Mouse (Mus musculus): ENCODE measurements around the gene Lrrc20. TPM values are rescaled to one million over a fixed set of nuclear protein-coding genes. Genes with fewer than 3 reads are reported as not detected.

Lrrc20 gene
- total RNA-seq, 1 experiment, result 2.1 TPM

DNA sequence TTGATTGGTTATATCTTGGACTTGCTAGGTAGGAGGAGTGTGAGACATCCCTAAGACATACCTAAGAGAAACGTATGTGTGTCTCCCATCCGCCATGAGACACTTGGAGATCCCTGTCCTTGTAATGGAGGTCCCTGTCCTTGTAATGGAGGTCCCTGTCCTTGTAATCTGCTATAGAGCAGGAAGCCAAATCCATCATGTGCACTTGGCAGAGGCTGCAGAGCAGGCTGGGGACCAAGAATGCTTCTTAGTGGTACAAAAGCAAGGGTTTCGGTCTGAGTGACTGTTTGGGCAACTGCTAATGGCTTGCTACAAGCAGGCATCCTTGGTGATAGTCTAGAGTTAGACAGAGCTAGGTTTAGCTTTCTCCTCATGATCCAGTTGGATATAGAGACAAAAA, 55.3 kb downstream of the Lrrc20 start:
- in situ Hi-C loops (cut with MboI; ENCODE audit: low sequenced_read_pairs in 2 of 2, unreplicated experiment in 2 of 2), result no loop called here
- no peak overlapping the region for H3K9ac ChIP-seq (ENCODE audit: insufficient read depth, low read depth, low read length, poor library complexity, severe bottlenecking)
- DNase-seq (ENCODE audit: low read depth, low spot score), result no peak
- no peak overlapping the region for H3K27ac ChIP-seq (ENCODE audit: insufficient read depth, low read depth, low read length, poor library complexity, severe bottlenecking)
- no peaks in the 10 kb centered on the region for H3K9me3 ChIP-seq (ENCODE audit: control insufficient read depth, insufficient read depth, low read depth, low read length)
- peaks cover 0 to 14% of the 10 kb centered on the region in 2 experiments; a peak in 2 of 4 replicates for H3K4me1 ChIP-seq (ENCODE audit: control insufficient read depth in 2 of 2, insufficient read depth in 2 of 2, low read length in 2 of 2, poor library complexity in 1 of 2)
- TF ChIP-seq HCFC1 (IDR thresholded peaks at IDR 0.05; ENCODE audit: borderline replicate concordance, insufficient read depth, low read length), result no peak
- H3K36me3 ChIP-seq (ENCODE audit: control insufficient read depth, insufficient read depth, low read length, poor library complexity, severe bottlenecking), result no peaks in the 10 kb centered on the region; the same call in 1 of the 2 replicates
- no peak overlapping the region for H3K4me3 ChIP-seq (ENCODE audit: insufficient read depth in 1 of 2, low read depth in 1 of 2, low read length in 2 of 2, poor library complexity in 1 of 2, severe bottlenecking in 1 of 2)

DNA sequence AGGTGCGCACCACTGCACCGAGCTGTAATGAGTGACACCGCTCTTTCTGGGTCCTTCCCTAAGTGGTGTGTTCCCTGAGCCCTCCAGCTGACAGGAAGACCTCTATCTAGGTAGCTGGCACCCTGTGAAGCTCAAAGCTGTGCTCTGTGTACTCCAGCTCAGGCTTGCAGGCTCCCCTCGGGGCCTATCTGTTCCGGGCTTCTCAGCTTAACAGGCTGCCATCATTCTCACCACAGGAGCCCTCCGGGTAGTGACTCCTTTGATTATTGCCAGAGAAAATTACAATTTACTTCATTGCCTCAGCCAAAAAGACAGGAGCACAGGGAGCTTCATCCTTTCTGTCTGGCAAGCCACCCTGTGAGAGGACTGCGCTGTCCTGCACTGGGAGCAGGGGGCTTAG, 57.7 kb downstream of the Lrrc20 start:
- no peaks in the 10 kb centered on the region; the same call in 1 of the 2 replicates for H3K36me3 ChIP-seq (ENCODE audit: control insufficient read depth, insufficient read depth, low read length, poor library complexity, severe bottlenecking)
- no peak overlapping the region for H3K27ac ChIP-seq (ENCODE audit: insufficient read depth, low read depth, low read length, poor library complexity, severe bottlenecking)
- H3K9me3 ChIP-seq (ENCODE audit: control insufficient read depth, insufficient read depth, low read depth, low read length), result no peaks in the 10 kb centered on the region
- H3K4me3 ChIP-seq (ENCODE audit: insufficient read depth in 1 of 2, low read depth in 1 of 2, low read length in 2 of 2, poor library complexity in 1 of 2, severe bottlenecking in 1 of 2), result no peak overlapping the region
- TF ChIP-seq ZC3H11A (IDR thresholded peaks at IDR 0.05; ENCODE audit: borderline replicate concordance, low read depth, low read length), result no peak
- TF ChIP-seq HCFC1 (IDR thresholded peaks at IDR 0.05; ENCODE audit: borderline replicate concordance, insufficient read depth, low read length), result no peak
- TF ChIP-seq CHD2 (IDR thresholded peaks at IDR 0.05; ENCODE audit: low read depth, low read length), result no peak
- TF ChIP-seq ZNF384 (IDR thresholded peaks at IDR 0.05; ENCODE audit: low read depth, low read length), result no peak
- no peak for TF ChIP-seq MAFK (IDR thresholded peaks at IDR 0.05; ENCODE audit: insufficient read depth, low read depth, low read length)
- DNase-seq (ENCODE audit: low read depth, low spot score), result no peak
- H3K9ac ChIP-seq (ENCODE audit: insufficient read depth, low read depth, low read length, poor library complexity, severe bottlenecking), result no peak overlapping the region
- H3K4me1 ChIP-seq (ENCODE audit: control insufficient read depth in 2 of 2, insufficient read depth in 2 of 2, low read length in 2 of 2, poor library complexity in 1 of 2), result peaks cover 0 to 19% of the 10 kb centered on the region in 2 experiments; a peak in 2 of 4 replicates
- in situ Hi-C loops (cut with MboI; ENCODE audit: low sequenced_read_pairs in 2 of 2, unreplicated experiment in 2 of 2), result no loop called here

DNA sequence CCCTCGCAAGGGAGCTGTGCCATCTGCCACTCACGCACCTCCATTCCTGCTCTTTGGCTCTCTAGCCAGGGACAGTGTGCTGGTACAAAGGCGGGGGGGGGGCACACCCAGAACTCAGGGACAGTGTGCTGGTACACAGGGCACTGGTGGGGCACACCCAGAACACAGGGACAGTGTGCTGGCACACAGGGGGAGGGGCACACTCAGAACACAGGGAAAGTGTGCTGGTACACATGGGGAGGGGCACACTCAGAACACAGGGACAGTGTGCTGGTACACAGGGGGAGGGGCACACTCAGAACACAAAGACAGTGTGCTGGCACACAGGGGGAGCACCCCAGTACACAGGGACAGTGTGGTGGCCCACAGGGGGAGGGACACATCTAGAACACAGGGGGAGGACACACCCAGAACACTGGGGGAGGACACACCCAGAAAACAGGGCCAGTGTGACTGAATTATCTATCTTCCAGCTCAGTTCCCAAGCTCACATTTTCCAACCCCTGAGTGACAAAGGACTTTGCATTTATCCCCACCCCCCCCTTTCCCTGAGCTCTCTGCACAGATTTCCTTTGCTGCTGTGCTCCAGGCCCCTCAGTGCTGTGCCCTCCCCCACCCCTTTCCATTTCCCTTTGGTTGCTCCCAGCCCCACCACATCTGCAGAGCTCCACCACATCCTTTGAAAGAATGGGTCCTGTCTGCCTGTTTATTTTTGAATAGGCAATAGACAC, 58.9 kb downstream of the Lrrc20 start:
- H3K9ac ChIP-seq (ENCODE audit: insufficient read depth, low read depth, low read length, poor library complexity, severe bottlenecking), result no peak overlapping the region
- H3K27ac ChIP-seq (ENCODE audit: insufficient read depth, low read depth, low read length, poor library complexity, severe bottlenecking), result no peak overlapping the region; the same call in 1 of the 2 replicates
- in situ Hi-C loops (cut with MboI; ENCODE audit: low sequenced_read_pairs in 2 of 2, unreplicated experiment in 2 of 2), result no loop called here
- no peak overlapping the region for H3K4me3 ChIP-seq (ENCODE audit: insufficient read depth in 1 of 2, low read depth in 1 of 2, low read length in 2 of 2, poor library complexity in 1 of 2, severe bottlenecking in 1 of 2)
- DNase-seq (ENCODE audit: low read depth, low spot score), result no peak
- peaks cover 0 to 19% of the 10 kb centered on the region in 2 experiments; a peak in 2 of 4 replicates for H3K4me1 ChIP-seq (ENCODE audit: control insufficient read depth in 2 of 2, insufficient read depth in 2 of 2, low read length in 2 of 2, poor library complexity in 1 of 2)
- no peak for TF ChIP-seq CHD2 (IDR thresholded peaks at IDR 0.05; ENCODE audit: low read depth, low read length)
- no peak for TF ChIP-seq ZNF384 (IDR thresholded peaks at IDR 0.05; ENCODE audit: low read depth, low read length)
- no peak for TF ChIP-seq MAFK (IDR thresholded peaks at IDR 0.05; ENCODE audit: insufficient read depth, low read depth, low read length)
- no peak for TF ChIP-seq ZC3H11A (IDR thresholded peaks at IDR 0.05; ENCODE audit: borderline replicate concordance, low read depth, low read length)
- no peak for TF ChIP-seq HCFC1 (IDR thresholded peaks at IDR 0.05; ENCODE audit: borderline replicate concordance, insufficient read depth, low read length)
- H3K36me3 ChIP-seq (ENCODE audit: control insufficient read depth, insufficient read depth, low read length, poor library complexity, severe bottlenecking), result no peaks in the 10 kb centered on the region
- H3K9me3 ChIP-seq (ENCODE audit: control insufficient read depth, insufficient read depth, low read depth, low read length), result no peaks in the 10 kb centered on the region

DNA sequence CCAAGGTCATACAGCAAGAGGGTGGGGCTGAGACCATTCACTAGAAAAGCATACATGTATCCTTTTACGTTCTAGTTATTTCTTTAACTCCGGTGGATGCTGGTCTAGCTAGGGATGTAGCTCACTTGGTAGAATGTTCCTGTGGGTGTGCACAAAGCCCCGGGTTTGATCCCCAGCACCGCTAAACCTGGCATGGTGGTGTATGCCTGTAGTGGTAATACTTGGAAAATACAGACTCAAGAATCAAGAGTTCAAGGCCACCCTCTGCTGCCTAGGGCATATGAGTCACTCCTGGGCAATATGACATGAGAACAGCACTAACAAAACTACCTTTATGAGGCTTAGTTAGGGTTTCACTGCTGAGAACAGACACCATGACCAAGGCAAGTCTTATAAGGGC, 59.8 kb downstream of the Lrrc20 start:
- no peak overlapping the region for H3K4me3 ChIP-seq (ENCODE audit: insufficient read depth in 1 of 2, low read depth in 1 of 2, low read length in 2 of 2, poor library complexity in 1 of 2, severe bottlenecking in 1 of 2)
- TF ChIP-seq HCFC1 (IDR thresholded peaks at IDR 0.05; ENCODE audit: borderline replicate concordance, insufficient read depth, low read length) (no peak), MAFK (IDR thresholded peaks at IDR 0.05; ENCODE audit: insufficient read depth, low read depth, low read length) (no peak), CHD2 (IDR thresholded peaks at IDR 0.05; ENCODE audit: low read depth, low read length) (no peak), ZC3H11A (IDR thresholded peaks at IDR 0.05; ENCODE audit: borderline replicate concordance, low read depth, low read length) (no peak), ZNF384 (IDR thresholded peaks at IDR 0.05; ENCODE audit: low read depth, low read length) (no peak)
- H3K36me3 ChIP-seq (ENCODE audit: control insufficient read depth, insufficient read depth, low read length, poor library complexity, severe bottlenecking), result no peaks in the 10 kb centered on the region
- H3K9me3 ChIP-seq (ENCODE audit: control insufficient read depth, insufficient read depth, low read depth, low read length), result no peaks in the 10 kb centered on the region
- no peak overlapping the region for H3K27ac ChIP-seq (ENCODE audit: insufficient read depth, low read depth, low read length, poor library complexity, severe bottlenecking)
- no peak for DNase-seq (ENCODE audit: low read depth, low spot score)
- in situ Hi-C loops (cut with MboI; ENCODE audit: low sequenced_read_pairs in 2 of 2, unreplicated experiment in 2 of 2), result no loop called here
- H3K9ac ChIP-seq (ENCODE audit: insufficient read depth, low read depth, low read length, poor library complexity, severe bottlenecking), result no peak overlapping the region
- peaks cover 0 to 19% of the 10 kb centered on the region in 2 experiments; a peak in 2 of 4 replicates for H3K4me1 ChIP-seq (ENCODE audit: control insufficient read depth in 2 of 2, insufficient read depth in 2 of 2, low read length in 2 of 2, poor library complexity in 1 of 2)

Measured in ES-E14 (cell line).